In the genomic region with DNA sequence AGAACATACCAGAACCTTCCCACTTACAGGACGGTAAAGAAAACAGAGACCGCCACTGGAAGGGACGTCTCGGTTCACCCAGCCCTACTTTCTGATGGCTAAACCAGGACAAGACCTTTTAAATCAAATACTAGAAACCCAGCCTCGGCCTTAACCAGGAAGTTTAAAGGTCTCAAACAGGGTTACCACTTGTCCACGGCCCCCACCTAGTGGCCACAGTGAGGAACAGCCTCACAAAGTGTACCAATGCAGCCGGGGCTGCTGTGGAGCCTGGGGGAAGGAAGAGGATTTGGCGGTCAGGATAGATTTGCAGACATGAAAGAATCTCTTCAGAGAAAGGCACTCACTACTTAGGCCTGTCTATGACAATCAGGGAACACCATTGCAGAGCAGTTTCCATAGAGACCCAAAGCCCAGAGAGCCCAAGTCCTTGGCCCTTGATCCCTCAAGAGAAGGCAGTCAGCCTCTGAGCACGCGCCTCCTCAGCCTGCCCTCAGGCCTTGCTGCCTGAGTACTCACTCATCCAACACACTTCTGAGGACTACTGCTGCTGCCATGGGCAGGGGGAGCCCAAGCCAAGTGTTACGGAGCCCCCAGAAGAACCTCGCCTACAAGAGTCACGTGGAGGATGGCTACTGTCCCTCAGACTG, we compare ENCODE assay signal across 7 mouse cellular contexts. TPM values are rescaled to one million over a fixed set of nuclear protein-coding genes. Genes with fewer than 3 reads are reported as not detected.
DNase-seq lines count a peak whose midpoint lies in the region; ATAC-seq lines count a peak whose summit lies in the region.

No protein-coding gene starts in this region.

- intact Hi-C loops in left cerebral cortex, postnatal 10 days (cut with DNase I), result loop anchor here (5.0 kb wide), 1 partner anchor 47 kb away; a partner anchor contains a TSS

- DNase-seq in ES-CJ7 (ENCODE audit: low read depth, low spot score), result peak; percentile 79
- peak; percentile 86 for DNase-seq in adrenal gland, adult 2 months
- DNase-seq in embryonic facial prominence, embryonic 10.5 days (ENCODE audit: low spot score), result peak; percentile 79
- peak; percentile 85 for DNase-seq in hindbrain, embryonic 11.5 days (ENCODE audit: low spot score)
- peak; percentile 40 to 62 for DNase-seq in left cerebral cortex, postnatal 10 days (ENCODE audit: extremely low spot score in 1 of 2, low spot score in 2 of 2)
- peak; percentile 87 for DNase-seq in midbrain, embryonic 14.5 days
- DNase-seq in spleen, adult 12 weeks (ENCODE audit: low spot score), result peak; percentile 55

- 0 out of 2 replicates have a peak, but pooled peaks have one; percentile 22 for ATAC-seq in hindbrain, embryonic 11.5 days (ENCODE audit: low FRiP score)
- ATAC-seq in midbrain, embryonic 14.5 days (ENCODE audit: low FRiP score, low TSS enrichment), result peak; percentile 37; the same call in 1 of the 2 replicates

- no peak overlapping the region for H3K4me2 ChIP-seq in hindbrain, embryonic 11.5 days (replicated peaks; ENCODE audit: low read depth, low read length)
- no peak overlapping the region for H3K4me2 ChIP-seq in midbrain, embryonic 14.5 days (ENCODE audit: low read length)

- WGBS in embryonic facial prominence, embryonic 10.5 days, result 58% methylated on average over 13 of the region's 13 CpGs
- WGBS in hindbrain, embryonic 11.5 days, result 62% methylated on average over 13 of the region's 13 CpGs
- 56% methylated on average over 13 of the region's 13 CpGs for WGBS in midbrain, embryonic 14.5 days

- peaks cover 84% of the 10 kb centered on the region for H3K36me3 ChIP-seq in embryonic facial prominence, embryonic 10.5 days (replicated peaks)
- peaks cover 20% of the 10 kb centered on the region for H3K36me3 ChIP-seq in hindbrain, embryonic 11.5 days (ENCODE audit: control insufficient read depth, insufficient read depth, low read length)
- H3K36me3 ChIP-seq in midbrain, embryonic 14.5 days (ENCODE audit: control insufficient read depth, insufficient read depth, low read length), result peaks cover 77% of the 10 kb centered on the region

- H3K4me1 ChIP-seq in embryonic facial prominence, embryonic 10.5 days, result peaks cover 21% of the 10 kb centered on the region
- no peaks in the 10 kb centered on the region for H3K4me1 ChIP-seq in hindbrain, embryonic 11.5 days (replicated peaks; ENCODE audit: control insufficient read depth, insufficient read depth, low read length)
- H3K4me1 ChIP-seq in midbrain, embryonic 14.5 days (ENCODE audit: control insufficient read depth, insufficient read depth, low read length), result no peaks in the 10 kb centered on the region

- H3K9ac ChIP-seq in hindbrain, embryonic 11.5 days (ENCODE audit: low read depth, low read length), result no peak overlapping the region
- H3K9ac ChIP-seq in midbrain, embryonic 14.5 days (replicated peaks; ENCODE audit: low read length), result no peak overlapping the region

- no peak overlapping the region for H3K4me3 ChIP-seq in embryonic facial prominence, embryonic 10.5 days
- no peak overlapping the region for H3K4me3 ChIP-seq in hindbrain, embryonic 11.5 days (ENCODE audit: low read depth, low read length)
- no peak overlapping the region for H3K4me3 ChIP-seq in midbrain, embryonic 14.5 days (replicated peaks; ENCODE audit: low read depth, low read length)

- no peaks in the 10 kb centered on the region for H3K27me3 ChIP-seq in embryonic facial prominence, embryonic 10.5 days (replicated peaks; ENCODE audit: low read depth, poor library complexity, severe bottlenecking)
- H3K27me3 ChIP-seq in hindbrain, embryonic 11.5 days (ENCODE audit: control insufficient read depth, insufficient read depth, low read length), result no peaks in the 10 kb centered on the region
- H3K27me3 ChIP-seq in midbrain, embryonic 14.5 days (ENCODE audit: control insufficient read depth, insufficient read depth, low read length), result no peaks in the 10 kb centered on the region

- no peaks in the 10 kb centered on the region for H3K9me3 ChIP-seq in embryonic facial prominence, embryonic 10.5 days
- H3K9me3 ChIP-seq in hindbrain, embryonic 11.5 days (ENCODE audit: control insufficient read depth, low read length), result no peaks in the 10 kb centered on the region
- H3K9me3 ChIP-seq in midbrain, embryonic 14.5 days (ENCODE audit: control insufficient read depth, low read length), result no peaks in the 10 kb centered on the region

- no peak overlapping the region for H3K27ac ChIP-seq in embryonic facial prominence, embryonic 10.5 days (replicated peaks)
- no peak overlapping the region for H3K27ac ChIP-seq in hindbrain, embryonic 11.5 days (ENCODE audit: low read depth, low read length)
- H3K27ac ChIP-seq in midbrain, embryonic 14.5 days (replicated peaks; ENCODE audit: low read depth, low read length), result no peak overlapping the region

RNA-seq across cellular contexts. Expression of a gene that starts 15.4 kb away (rescaled TPM):
- 100 to 1,000 TPM; 274 to 292 TPM for total RNA-seq in adrenal gland, adult 2 months (2021)
- 73.0 and 78.6 TPM in 2 replicates for polyA plus RNA-seq in adrenal gland, adult 2 months (2012; rRNA removed)
- polyA plus RNA-seq in embryonic facial prominence, embryonic 10.5 days (2016; fragmentation: Nextera tagmentation; extraction: Ambion mirVana), result 496 and 508 TPM in 2 replicates
- 406 and 416 TPM in 2 replicates for polyA plus RNA-seq in hindbrain, embryonic 11.5 days (2014; fragmentation: Nextera tagmentation; extraction: Ambion mirVana)
- 100 to 1,000 TPM; 213 to 216 TPM for total RNA-seq in left cerebral cortex, postnatal 10 days (2021)
- 367 and 400 TPM in 2 replicates for polyA plus RNA-seq in midbrain, embryonic 14.5 days (2014; fragmentation: Nextera tagmentation; extraction: Ambion mirVana)

RNA-seq across cellular contexts. Expression of a gene that starts 15.5 kb away (rescaled TPM):
- under 1 TPM in 1 of 2 experiments, not detected in 1; 0.45 TPM for total RNA-seq in adrenal gland, adult 2 months (2021)
- 0.10 TPM in 1 of 2 replicates, not detected in the other for polyA plus RNA-seq in adrenal gland, adult 2 months (2012; rRNA removed)
- 0.38 and 0.69 TPM in 2 replicates for polyA plus RNA-seq in embryonic facial prominence, embryonic 10.5 days (2016; fragmentation: Nextera tagmentation; extraction: Ambion mirVana)
- 0.21 TPM in 1 of 2 replicates, not detected in the other for polyA plus RNA-seq in hindbrain, embryonic 11.5 days (2014; fragmentation: Nextera tagmentation; extraction: Ambion mirVana)
- under 1 TPM; 0.36 to 0.47 TPM for total RNA-seq in left cerebral cortex, postnatal 10 days (2021)
- 0.13 TPM in 1 of 2 replicates, not detected in the other for polyA plus RNA-seq in midbrain, embryonic 14.5 days (2014; fragmentation: Nextera tagmentation; extraction: Ambion mirVana)

RNA-seq across cellular contexts. Expression of a gene that starts 45.1 kb away (rescaled TPM):
- 10 to 100 TPM; 41.7 to 49.8 TPM for total RNA-seq in adrenal gland, adult 2 months (2021)
- polyA plus RNA-seq in adrenal gland, adult 2 months (2012; rRNA removed), result 12.1 and 12.6 TPM in 2 replicates
- polyA plus RNA-seq in embryonic facial prominence, embryonic 10.5 days (2016; fragmentation: Nextera tagmentation; extraction: Ambion mirVana), result 27.0 and 28.1 TPM in 2 replicates
- polyA plus RNA-seq in hindbrain, embryonic 11.5 days (2014; fragmentation: Nextera tagmentation; extraction: Ambion mirVana), result 34.0 and 36.7 TPM in 2 replicates
- total RNA-seq in left cerebral cortex, postnatal 10 days (2021), result 10 to 100 TPM; 19.8 to 23.7 TPM
- polyA plus RNA-seq in midbrain, embryonic 14.5 days (2014; fragmentation: Nextera tagmentation; extraction: Ambion mirVana), result 20.1 and 25.3 TPM in 2 replicates
